Mouse (Mus musculus) neural tube, embryonic 11.5 days (tissue): ENCODE measurements around the gene Zfp874a. TPM values are rescaled to one million over a fixed set of nuclear protein-coding genes. Genes with fewer than 3 reads are reported as not detected.

ENCODE experiments used
- ATAC-seq: fragments of 200-750 bp; cut with Nextera tagmentation; 2 replicates; pipeline ENCODE4 v1.8.0; 2017; ENCODE audit warnings: moderate number of reproducible peaks, mild to moderate bottlenecking, moderate TSS enrichment, moderate library complexity; ENCODE audit not compliant: insufficient read depth, low FRiP score, low TSS enrichment
- DNase-seq: peaks from one replicate; pipeline ENCODE4 v3.0.0-alpha.2; 2015; ENCODE audit warnings: low spot score
- H3K27ac ChIP-seq: fragments of 300-500 bp; sonication (generic); 2 replicates; pipeline ENCODE4 v1.5.1; 2014; ENCODE audit warnings: low read depth, mild to moderate bottlenecking, low read length
- H3K27me3 ChIP-seq: fragments of 300-500 bp; sonication (generic); 2 replicates; pipeline ENCODE4 v1.6.1; 2014; ENCODE audit warnings: mild to moderate bottlenecking, low read length, mixed read lengths; ENCODE audit not compliant: control insufficient read depth, insufficient read depth
- H3K36me3 ChIP-seq: fragments of 300-500 bp; sonication (generic); 2 replicates; pipeline ENCODE4 v1.6.1; 2014; ENCODE audit warnings: mild to moderate bottlenecking, low read length, moderate library complexity, mixed read lengths; ENCODE audit not compliant: control insufficient read depth, insufficient read depth
- H3K4me1 ChIP-seq: fragments of 300-500 bp; sonication (generic); 2 replicates; pipeline ENCODE4 v1.6.1; 2014; ENCODE audit warnings: low read length, mixed read lengths; ENCODE audit not compliant: control insufficient read depth, insufficient read depth
- H3K4me2 ChIP-seq: fragments of 300-500 bp; sonication (generic); 2 replicates; pipeline ENCODE4 v1.6.1; 2014; ENCODE audit warnings: low read depth, mild to moderate bottlenecking, moderate library complexity
- H3K4me3 ChIP-seq: fragments of 300-500 bp; sonication (generic); 2 replicates; pipeline ENCODE4 v1.5.1; 2014; ENCODE audit warnings: low read depth, low read length
- H3K9ac ChIP-seq: fragments of 300-500 bp; sonication (generic); 2 replicates; pipeline ENCODE4 v1.6.1; 2014; ENCODE audit warnings: mild to moderate bottlenecking, low read length
- H3K9me3 ChIP-seq: fragments of 300-500 bp; sonication (generic); 2 replicates; pipeline ENCODE4 v1.6.1; 2016; ENCODE audit warnings: low read length; ENCODE audit not compliant: control insufficient read depth
- WGBS: fragments of 180-500 bp; shearing (Covaris S2); extraction: QIAGEN DNeasy Blood & Tissue Kit; methylation state at CpG from one replicate; pipeline ENCODE4 v1.1.7; 2014; 5-methylcytosine and 5-hydroxymethylcytosine counted together
- polyA plus RNA-seq: library from polyadenylated mRNA; unstranded; fragments of >200 nt; fragmentation: Nextera tagmentation; extraction: Ambion mirVana; gene quantifications from 2 replicates; pipeline ENCODE4 v1.2.1, GENCODE M21; 2014

Gene Zfp874a
- polyA plus RNA-seq = 6.3 and 7.9 TPM in 2 replicates

DNA sequence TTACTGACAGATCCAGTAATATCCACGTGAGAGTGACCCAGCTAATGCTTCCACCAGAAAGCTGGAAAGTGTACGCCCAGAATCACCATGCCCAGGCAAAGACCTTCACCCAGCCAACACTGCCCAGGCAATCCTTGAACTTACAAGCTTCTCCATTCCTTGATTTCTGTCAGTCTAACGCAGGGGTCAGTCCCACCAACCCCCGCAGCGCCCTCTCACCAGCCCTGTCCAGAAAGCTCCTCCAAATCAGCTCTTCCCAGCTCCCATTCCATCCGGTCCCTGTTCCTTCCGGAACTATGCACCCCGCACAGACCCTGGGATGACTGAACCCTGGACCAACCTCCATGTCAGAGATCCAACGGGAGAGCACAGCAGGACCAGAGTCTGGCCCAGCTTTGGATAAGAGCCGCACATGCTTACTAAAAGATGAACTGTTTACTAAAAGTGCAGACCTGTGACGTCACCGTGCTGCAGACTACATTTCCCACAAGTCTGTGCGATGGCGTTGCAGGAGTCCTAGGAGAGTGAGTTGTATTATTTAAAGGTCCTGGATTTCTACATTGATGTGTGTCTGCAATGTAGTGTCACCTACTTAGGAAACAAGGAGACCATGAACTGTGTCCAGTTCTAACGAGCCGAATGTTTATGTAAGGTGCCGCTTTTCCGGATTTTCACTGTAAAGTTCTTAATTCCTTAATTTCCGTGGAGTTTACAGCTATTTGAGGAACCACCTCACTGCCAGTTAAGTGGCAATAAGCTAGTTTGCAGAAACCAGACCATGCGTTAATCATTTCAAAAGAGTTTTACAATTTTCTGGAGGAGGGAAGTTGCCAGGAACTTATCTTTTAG lies at the start of gene Zfp874a:
Gene Zfp874a (minus strand): TSS at position 453 of the 849 bp plus-strand sequence.
- Histone ChIP-seq H3K4me1 (no peaks in the 10 kb centered on the region), H3K27ac (no peak within 1 kb of the TSS), H3K36me3 (no peaks in the 10 kb centered on the region), H3K9ac (peak within 1 kb of the TSS; percentile 50), H3K4me3 (peak within 1 kb of the TSS; percentile 51), H3K27me3 (no peaks in the 10 kb centered on the region), H3K9me3 (no peaks in the 10 kb centered on the region), H3K4me2 (peak within 1 kb of the TSS; percentile 73)
- 2% methylated on average over 20 of the region's 20 CpGs for WGBS
- DNase-seq (peak; percentile 85), ATAC-seq (peak; percentile 94)

DNA sequence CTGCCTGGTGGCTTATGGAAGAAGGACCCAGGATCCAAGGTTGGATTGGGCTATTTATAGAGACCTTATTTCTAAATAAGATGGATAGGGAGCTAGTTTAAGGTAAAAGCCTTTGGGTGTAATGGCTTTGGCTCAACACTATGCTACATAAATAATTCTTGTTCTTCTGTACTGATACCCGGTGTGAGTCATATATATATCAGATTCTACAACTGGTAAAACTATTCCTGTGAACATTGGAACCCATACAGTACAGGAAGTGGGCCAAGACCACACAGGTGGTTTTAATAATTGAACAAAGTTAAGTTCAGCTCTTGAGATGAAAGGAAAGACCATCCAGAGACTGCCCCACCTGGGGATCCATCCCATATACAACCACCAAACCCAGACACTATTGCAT lies 49.5 kb upstream of the Zfp874a start:
- Histone ChIP-seq H3K4me2 (no peak overlapping the region), H3K4me1 (no peaks in the 10 kb centered on the region), H3K4me3 (no peak overlapping the region), H3K9me3 (no peaks in the 10 kb centered on the region), H3K27ac (no peak overlapping the region), H3K36me3 (no peaks in the 10 kb centered on the region), H3K9ac (no peak overlapping the region), H3K27me3 (no peaks in the 10 kb centered on the region)
- ATAC-seq (no peak), DNase-seq (no peak)
- WGBS = 85% methylated on average over 1 of the region's 1 CpGs

DNA sequence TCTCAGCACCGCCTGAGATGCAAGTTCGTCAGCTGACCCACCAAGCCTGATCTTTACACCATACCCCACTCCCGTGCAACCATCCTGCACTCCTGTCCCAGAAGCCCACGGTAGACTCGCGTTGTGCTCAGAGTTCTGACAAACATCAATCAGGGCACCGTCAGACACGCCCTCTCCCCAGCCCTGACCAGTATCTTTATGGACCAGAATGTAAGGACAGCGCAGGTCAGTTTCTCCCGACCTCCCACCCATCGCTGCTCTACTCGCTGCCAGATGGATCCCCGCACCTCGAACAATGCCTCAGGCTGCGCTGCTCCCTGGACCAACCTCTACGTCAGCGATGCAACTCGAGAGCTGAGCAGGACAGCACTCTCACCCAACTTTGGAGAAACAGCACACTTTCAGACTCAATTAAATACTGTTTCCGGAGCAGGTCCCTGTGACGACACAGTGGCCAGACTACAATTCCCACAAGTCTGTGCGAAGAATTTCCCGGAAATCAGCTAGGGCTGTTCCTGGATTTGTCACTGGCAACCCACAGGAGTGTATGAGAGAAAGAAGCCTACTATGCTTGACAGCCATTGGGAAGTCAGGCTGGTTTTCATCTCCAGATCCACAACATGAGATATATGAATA lies 48.8 kb upstream of the Zfp874a start, which contains the start of gene Zfp58:
Gene Zfp58 (minus strand): TSS at position 472 of the 636 bp plus-strand sequence.
- WGBS = under 1% methylated on average over 22 of the region's 22 CpGs

DNA sequence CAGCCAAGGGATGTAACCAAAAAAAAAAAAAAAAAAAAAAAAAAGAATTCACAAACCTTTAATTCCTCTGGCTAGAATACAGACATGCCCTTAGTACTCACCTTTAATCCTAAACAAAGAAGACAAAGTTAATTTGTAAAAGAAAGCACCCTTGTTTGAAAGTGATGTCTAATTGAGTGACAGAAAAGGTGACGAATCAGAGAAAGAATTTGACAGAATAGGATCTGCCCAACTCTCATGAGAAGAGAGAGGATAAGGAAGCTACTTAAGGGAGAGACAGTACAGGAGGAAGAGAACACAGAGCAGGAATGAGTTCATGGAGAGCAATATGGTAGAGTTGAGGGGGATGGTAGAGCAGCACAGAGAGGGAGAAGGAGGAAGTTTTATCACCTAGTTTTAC lies 44.2 kb upstream of the Zfp874a start:
- WGBS = 95% methylated on average over 1 of the region's 1 CpGs
- H3K9ac ChIP-seq = no peak overlapping the region
- no peak for ATAC-seq

More for the DNA sequence above, 48.8 kb upstream of the Zfp874a start, which contains the start of gene Zfp58:
- H3K4me2 ChIP-seq = peak within 1 kb of the TSS; percentile 72
- peak within 1 kb of the TSS; percentile 64 for H3K9ac ChIP-seq
- DNase-seq (peak; percentile 80), ATAC-seq (peak; percentile 98)
- no peaks in the 10 kb centered on the region for H3K9me3 ChIP-seq
- peak within 1 kb of the TSS; percentile 75 for H3K4me3 ChIP-seq
- no peaks in the 10 kb centered on the region for H3K4me1 ChIP-seq
- no peaks in the 10 kb centered on the region for H3K27me3 ChIP-seq
- no peak within 1 kb of the TSS for H3K27ac ChIP-seq
- H3K36me3 ChIP-seq = no peaks in the 10 kb centered on the region

DNA sequence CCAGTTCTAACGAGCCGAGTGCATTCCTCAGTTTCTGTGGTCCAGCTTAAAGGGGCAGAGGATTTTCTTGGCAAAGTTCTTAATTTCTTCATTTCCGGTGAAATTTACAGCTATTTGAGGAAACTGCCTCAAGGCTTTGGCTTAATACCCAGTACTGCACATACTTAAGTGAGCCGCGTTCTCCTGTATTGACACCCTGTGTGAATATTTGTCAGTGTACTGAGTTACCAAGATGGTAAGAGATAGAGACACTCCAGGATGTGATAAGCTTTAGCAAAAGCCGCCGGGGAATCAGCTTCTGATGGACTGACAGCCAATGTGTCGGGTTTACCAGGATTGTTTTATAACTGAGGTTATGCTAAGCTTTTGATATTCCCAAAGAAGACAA lies 33.0 kb upstream of the Zfp874a start:
- H3K9ac ChIP-seq = peak overlapping the region; percentile 33; the same call in 1 of the 2 replicates
- H3K4me2 ChIP-seq = peak overlapping the region; percentile 40
- no peaks in the 10 kb centered on the region for H3K27me3 ChIP-seq
- H3K36me3 ChIP-seq = peaks cover 4% of the 10 kb centered on the region; the same call in 1 of the 2 replicates
- H3K4me1 ChIP-seq = no peaks in the 10 kb centered on the region; the same call in 1 of the 2 replicates
- H3K27ac ChIP-seq = no peak overlapping the region
- H3K9me3 ChIP-seq = no peaks in the 10 kb centered on the region
- H3K4me3 ChIP-seq = peak overlapping the region; percentile 48
- DNase-seq = no peak
- WGBS = 49% methylated on average over 8 of the region's 8 CpGs
- ATAC-seq = peak; percentile 38

More for the DNA sequence above, 44.2 kb upstream of the Zfp874a start:
- H3K27me3 ChIP-seq = no peaks in the 10 kb centered on the region
- H3K4me3 ChIP-seq = no peak overlapping the region
- H3K9me3 ChIP-seq = peaks cover 8% of the 10 kb centered on the region
- peaks cover 14% of the 10 kb centered on the region for H3K36me3 ChIP-seq
- H3K27ac ChIP-seq = no peak overlapping the region
- no peak for DNase-seq
- no peak overlapping the region for H3K4me2 ChIP-seq
- no peaks in the 10 kb centered on the region for H3K4me1 ChIP-seq

DNA sequence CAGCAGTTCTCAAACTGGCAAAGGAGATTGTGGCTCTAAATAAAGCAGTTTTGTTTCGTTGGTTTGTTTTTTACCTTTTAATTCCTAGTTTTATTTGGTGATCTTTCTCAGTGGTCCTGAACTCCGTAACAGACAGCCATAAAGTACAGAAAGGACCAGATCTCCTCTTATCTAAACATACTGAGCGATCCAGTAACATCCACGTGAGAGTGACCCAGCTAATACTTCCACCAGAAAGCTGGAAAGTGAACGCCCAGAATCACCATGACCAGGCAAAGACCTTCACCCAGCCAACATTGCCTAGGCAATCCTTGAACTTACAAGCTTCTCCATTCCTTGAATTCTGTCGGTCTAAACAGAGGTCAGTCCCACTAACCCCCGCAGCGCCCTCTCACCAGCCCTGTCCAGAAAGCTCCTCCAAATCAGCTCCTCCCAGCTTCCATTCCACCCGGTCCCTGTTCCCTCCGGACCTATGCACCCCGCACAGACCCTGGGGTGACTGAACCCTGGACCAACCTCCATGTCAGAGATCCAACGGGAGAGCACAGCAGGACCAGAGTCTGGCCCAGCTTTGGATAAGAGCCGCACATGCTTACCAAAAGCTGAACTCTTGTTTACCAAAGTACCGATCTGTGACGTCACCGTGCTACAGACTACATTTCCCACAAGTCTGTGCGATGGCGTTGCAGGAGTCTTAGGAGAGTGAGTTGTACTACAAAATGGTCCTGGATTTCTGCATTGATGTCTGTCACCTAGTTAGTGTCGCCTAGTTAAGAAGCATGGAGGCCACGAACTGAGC lies 32.4 kb upstream of the Zfp874a start, which contains the start of gene Zfp874b:
Gene Zfp874b (minus strand): TSS at position 634 of the 799 bp plus-strand sequence.
- Histone ChIP-seq H3K27me3 (no peaks in the 10 kb centered on the region), H3K36me3 (no peaks in the 10 kb centered on the region), H3K4me1 (no peaks in the 10 kb centered on the region; the same call in 1 of the 2 replicates), H3K9me3 (no peaks in the 10 kb centered on the region), H3K9ac (peak within 1 kb of the TSS; percentile 33; the same call in 1 of the 2 replicates), H3K27ac (no peak within 1 kb of the TSS), H3K4me3 (peak within 1 kb of the TSS; percentile 48), H3K4me2 (peak within 1 kb of the TSS; percentile 40)
- ATAC-seq (peak; percentile 93), DNase-seq (peak; percentile 83)
- WGBS = 6% methylated on average over 20 of the region's 20 CpGs

DNA sequence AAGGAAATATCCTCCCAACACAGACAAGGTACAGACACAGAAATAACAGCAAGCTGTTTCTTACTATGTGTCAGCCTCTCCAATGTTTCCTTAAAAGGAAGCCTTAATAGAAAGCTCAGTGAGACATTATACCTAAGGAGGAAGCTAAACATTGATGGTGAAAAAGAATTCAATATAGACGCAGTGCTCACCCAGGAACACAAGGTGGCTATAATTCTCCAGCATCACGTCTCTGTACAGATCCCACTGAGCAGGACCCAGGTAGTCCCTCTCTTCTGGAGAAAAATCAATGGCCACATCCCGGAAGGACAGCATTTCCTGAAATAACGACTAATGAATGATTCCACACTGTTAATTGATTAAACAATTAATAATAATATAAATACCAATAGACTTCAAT lies 30.1 kb upstream of the Zfp874a start:
- H3K27me3 ChIP-seq = no peaks in the 10 kb centered on the region
- H3K27ac ChIP-seq = no peak overlapping the region
- H3K9me3 ChIP-seq = no peaks in the 10 kb centered on the region
- H3K36me3 ChIP-seq = no peaks in the 10 kb centered on the region
- no peak for DNase-seq
- no peak overlapping the region for H3K9ac ChIP-seq
- no peak overlapping the region for H3K4me2 ChIP-seq
- ATAC-seq = no peak
- H3K4me1 ChIP-seq = no peaks in the 10 kb centered on the region; the same call in 1 of the 2 replicates
- WGBS = 67% methylated on average over 4 of the region's 4 CpGs
- no peak overlapping the region for H3K4me3 ChIP-seq

DNA sequence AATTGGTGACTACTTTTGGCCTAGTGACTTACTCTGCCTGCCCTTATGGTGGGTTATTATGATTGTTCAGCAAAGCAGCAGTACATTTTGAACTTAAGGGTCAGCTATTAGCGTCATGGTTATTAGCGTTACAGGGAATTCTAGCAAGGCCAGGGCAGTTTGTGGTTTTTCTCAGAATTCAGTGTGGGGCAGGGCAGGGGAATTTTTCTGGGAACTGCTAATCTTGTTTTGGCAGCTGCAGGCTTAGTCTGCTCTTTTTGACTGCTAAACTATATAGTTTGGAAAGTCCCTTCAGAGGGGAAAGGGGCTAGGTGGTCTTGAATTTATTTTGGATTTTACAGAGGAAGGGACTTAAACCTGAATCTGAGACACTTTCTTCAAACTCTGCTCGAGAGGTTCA lies 17.9 kb upstream of the Zfp874a start:
- H3K4me3 ChIP-seq = no peak overlapping the region
- no peaks in the 10 kb centered on the region for H3K9me3 ChIP-seq
- H3K27ac ChIP-seq = no peak overlapping the region
- no peak overlapping the region for H3K4me2 ChIP-seq
- H3K9ac ChIP-seq = no peak overlapping the region
- H3K27me3 ChIP-seq = no peaks in the 10 kb centered on the region
- no peaks in the 10 kb centered on the region for H3K4me1 ChIP-seq
- DNase-seq (no peak), ATAC-seq (no peak)
- 97% methylated on average over 3 of the region's 3 CpGs for WGBS
- no peaks in the 10 kb centered on the region for H3K36me3 ChIP-seq
